Mouse (Mus musculus) liver, embryonic 16.5 days (tissue): ENCODE data around the gene Dram2. TPM values are rescaled to one million over a fixed set of nuclear protein-coding genes. Genes with fewer than 3 reads are reported as not detected.
"Not testable (repeated sequence)": the region's sequence is repeated elsewhere in the genome, so short reads cannot be mapped to it uniquely, and the experiment has no call there.

Experiments
- ATAC-seq: fragments of 200-750 bp; cut with Nextera tagmentation; 2 replicates; pipeline ENCODE4 v1.8.0; 2017; ENCODE audit warnings: low read depth, mild to moderate bottlenecking, moderate number of reproducible peaks, moderate library complexity
- H3K27ac ChIP-seq: fragments of 300-500 bp; sonication (generic); 2 replicates; pipeline ENCODE4 v1.5.1; 2014; ENCODE audit warnings: mild to moderate bottlenecking, low read length
- H3K27me3 ChIP-seq: fragments of 300-500 bp; sonication (generic); 2 replicates; pipeline ENCODE4 v1.6.1; 2014; ENCODE audit warnings: low read depth, low read length, mixed read lengths; ENCODE audit not compliant: control insufficient read depth, insufficient read depth
- H3K36me3 ChIP-seq: fragments of 300-500 bp; sonication (generic); 2 replicates; pipeline ENCODE4 v1.6.1; 2014; ENCODE audit warnings: mild to moderate bottlenecking; ENCODE audit not compliant: control insufficient read depth, insufficient read depth
- H3K4me1 ChIP-seq: fragments of 300-500 bp; sonication (generic); 2 replicates; pipeline ENCODE4 v1.6.1; 2014; ENCODE audit warnings: low read depth, low read length, mixed read lengths; ENCODE audit not compliant: control insufficient read depth
- H3K4me2 ChIP-seq: fragments of 300-500 bp; sonication (generic); 2 replicates; pipeline ENCODE4 v1.6.1; 2014; ENCODE audit warnings: low read depth, low read length, mixed read lengths
- H3K4me3 ChIP-seq: fragments of 300-500 bp; sonication (generic); 2 replicates; pipeline ENCODE4 v1.5.1; 2014; ENCODE audit warnings: low read depth, mild to moderate bottlenecking, low read length
- H3K9ac ChIP-seq: fragments of 300-500 bp; sonication (generic); 2 replicates; pipeline ENCODE4 v1.6.1; 2014; ENCODE audit warnings: low read depth, low read length
- H3K9me3 ChIP-seq: fragments of 300-500 bp; sonication (generic); replicated peaks from 2 replicates; pipeline ENCODE4 v1.6.1; 2016; ENCODE audit warnings: low read length; ENCODE audit not compliant: control insufficient read depth
- WGBS: fragments of 180-500 bp; shearing (Covaris S2); extraction: QIAGEN DNeasy Blood & Tissue Kit; methylation state at CpG from one replicate; pipeline ENCODE4 v1.1.7; 2014; ENCODE audit not compliant: insufficient replicate concordance; 5-methylcytosine and 5-hydroxymethylcytosine counted together
- polyA plus RNA-seq: library from polyadenylated mRNA; unstranded; fragments of >200 nt; fragmentation: Nextera tagmentation; extraction: Ambion mirVana; gene quantifications from 2 replicates; pipeline ENCODE4 v1.2.1, GENCODE M21; 2015

Gene Dram2
- polyA plus RNA-seq, 1 experiment from 2014 or later = 34.7 TPM

GRCm38 (mm10) chr3:106593631-106594030 is 46.0 kb downstream of the Dram2 start:
- H3K4me2 ChIP-seq, H3K9me3 ChIP-seq, H3K36me3 ChIP-seq, H3K9ac ChIP-seq, H3K27ac ChIP-seq, H3K27me3 ChIP-seq, ATAC-seq, H3K4me3 ChIP-seq, H3K4me1 ChIP-seq: not testable (repeated sequence)
- WGBS = 61% methylated on average over 4 of the region's 4 CpGs

GRCm38 (mm10) chr3:106618103-106618502 is 70.5 kb downstream of the Dram2 start:
- no peak overlapping the region for H3K27ac ChIP-seq
- no peak overlapping the region for H3K4me2 ChIP-seq
- H3K36me3 ChIP-seq = no peaks in the 10 kb centered on the region
- no peaks in the 10 kb centered on the region for H3K4me1 ChIP-seq
- H3K4me3 ChIP-seq = no peak overlapping the region
- no peaks in the 10 kb centered on the region for H3K27me3 ChIP-seq
- WGBS = 75% methylated on average over 1 of the region's 1 CpGs
- no peak overlapping the region for H3K9ac ChIP-seq
- H3K9me3 ChIP-seq = no peaks in the 10 kb centered on the region
- ATAC-seq = no peak

Other genes starting within 250 kb of the Dram2 start
- not detected in 2 replicates for gene Chil6, start 141.6 kb upstream of the Dram2 start, polyA plus RNA-seq
- gene Dennd2d, start 65.4 kb upstream of the Dram2 start, polyA plus RNA-seq = 4.5 and 4.8 TPM in 2 replicates
- gene Cept1, start within 50 bp of the Dram2 start, polyA plus RNA-seq = 31.9 and 33.0 TPM in 2 replicates
- 3.7 and 4.8 TPM in 2 replicates for gene Lrif1, start 137.2 kb downstream of the Dram2 start, polyA plus RNA-seq
- gene Cd53, start 242.4 kb downstream of the Dram2 start, polyA plus RNA-seq = 30.2 and 32.9 TPM in 2 replicates